Mouse (Mus musculus) spleen, postnatal 14 days (tissue): ENCODE data around the gene BC100530.
"Not testable (repeated sequence)": the region's sequence is repeated elsewhere in the genome, so short reads cannot be mapped to it uniquely, and the experiment has no call there.

ENCODE experiments used
- DNase-seq, 2 experiments: peaks; one replicate each; pipeline ENCODE4 v3.0.0; 2021 to 2022; ENCODE audit warnings: low spot score in 2 of 2

BC100530 gene

DNA sequence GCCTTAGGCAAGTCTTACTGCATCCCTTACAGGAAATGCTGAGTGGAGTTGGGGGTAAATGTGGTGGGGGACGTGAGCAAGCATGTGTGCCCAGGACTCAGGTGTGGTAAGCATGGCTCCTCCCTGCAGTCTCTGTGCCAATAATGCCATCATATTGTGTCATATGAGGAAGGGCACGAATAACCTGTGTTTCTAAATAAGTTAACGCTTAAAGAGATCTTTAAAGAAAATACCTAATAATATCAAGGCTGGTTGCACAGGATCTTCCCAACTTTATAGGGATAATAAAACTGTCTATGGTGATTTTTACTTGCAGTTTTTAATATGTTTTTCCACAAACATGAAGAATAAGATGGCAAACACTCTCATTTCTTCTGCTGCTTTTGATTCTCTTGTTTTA, at the start of gene BC100530:
TSS of gene BC100530 (minus strand) at position 101 of the 400 bp plus-strand sequence.
- DNase-seq = not testable (repeated sequence)

DNA sequence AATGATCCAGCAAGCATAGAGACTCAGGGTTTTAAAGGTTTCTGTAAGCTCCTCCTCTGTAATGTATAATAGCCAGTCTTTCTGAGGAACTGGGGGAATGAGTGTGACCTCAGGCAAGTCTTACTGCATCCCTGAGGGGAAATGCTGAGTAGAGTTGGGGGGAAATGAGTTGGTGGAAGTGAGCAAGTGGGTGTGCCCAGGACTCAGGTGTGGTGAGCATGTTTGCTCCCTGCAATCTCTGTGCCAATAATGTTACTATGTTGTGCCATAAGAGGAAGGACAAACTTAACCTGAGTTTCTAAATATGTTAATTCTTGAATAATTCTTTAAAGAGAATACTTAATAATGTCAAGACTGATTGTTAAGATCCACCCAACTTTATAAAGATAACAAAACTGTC, 40.8 kb upstream of the BC100530 start, which contains the start of gene Stfa2:
TSS of gene Stfa2 (minus strand) at position 101 of the 400 bp plus-strand sequence.
- DNase-seq = no peak

DNA sequence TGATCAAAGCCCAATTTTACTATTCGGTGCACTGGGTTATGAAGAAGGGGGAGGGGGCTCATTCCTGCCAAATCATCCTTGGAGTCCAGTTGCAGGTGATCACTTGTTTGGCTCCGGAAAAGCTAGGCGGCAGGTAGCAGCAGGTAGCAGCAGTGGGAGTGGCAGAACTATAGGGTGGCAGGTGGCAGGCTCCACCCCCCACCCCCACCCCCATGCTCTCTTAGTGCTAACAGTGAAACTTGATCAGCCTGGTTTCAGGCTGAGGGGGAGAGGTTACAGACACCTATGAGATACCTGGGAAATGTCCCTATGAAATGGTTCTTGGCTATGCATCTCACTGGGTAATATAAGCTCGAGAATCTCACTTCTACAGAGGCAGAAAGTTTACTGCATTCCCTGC, 21.5 kb upstream of the BC100530 start:
- DNase-seq = no peak

DNA sequence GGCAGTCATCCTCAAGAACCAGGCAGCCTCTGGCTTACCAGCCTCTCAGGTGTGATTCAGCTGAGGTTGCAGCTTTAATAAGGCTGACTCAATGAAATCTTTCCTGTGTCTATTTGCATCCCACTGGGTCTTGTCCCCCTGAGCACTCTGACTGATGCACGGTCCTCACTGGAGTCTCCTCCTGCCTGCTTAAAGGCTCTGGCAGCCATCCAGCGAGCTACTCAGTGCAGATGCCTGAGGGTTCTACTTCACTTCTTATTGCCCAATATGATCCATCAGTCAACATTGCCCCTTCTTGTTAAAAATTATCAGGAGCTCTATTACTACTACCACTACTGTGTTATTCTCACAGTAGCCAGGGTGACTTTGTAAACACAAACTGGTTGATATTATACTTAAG, 30.4 kb downstream of the BC100530 start:
- DNase-seq = no peak

DNA sequence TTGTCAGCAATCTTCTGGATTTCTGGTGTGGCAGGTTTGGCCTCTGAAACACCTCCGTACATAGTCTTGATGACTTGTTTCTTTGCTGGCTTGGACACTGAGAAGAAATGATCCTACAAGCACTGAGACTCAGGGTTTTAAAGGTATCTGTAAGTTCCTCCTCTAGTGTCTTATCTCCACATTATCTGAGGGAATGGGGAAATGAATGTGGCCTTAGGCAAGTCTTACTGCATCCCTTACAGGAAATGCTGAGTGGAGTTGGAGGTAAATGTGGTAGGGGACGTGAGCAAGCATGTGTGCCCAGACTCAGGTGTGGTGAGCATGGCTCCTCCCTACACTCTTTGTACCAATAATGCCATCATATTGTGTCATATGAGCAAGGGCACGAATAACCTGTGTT, 33.3 kb downstream of the BC100530 start, which contains the start of gene BC117090:
TSS of gene BC117090 (minus strand) at position 101 of the 400 bp plus-strand sequence.
- no peak for DNase-seq

DNA sequence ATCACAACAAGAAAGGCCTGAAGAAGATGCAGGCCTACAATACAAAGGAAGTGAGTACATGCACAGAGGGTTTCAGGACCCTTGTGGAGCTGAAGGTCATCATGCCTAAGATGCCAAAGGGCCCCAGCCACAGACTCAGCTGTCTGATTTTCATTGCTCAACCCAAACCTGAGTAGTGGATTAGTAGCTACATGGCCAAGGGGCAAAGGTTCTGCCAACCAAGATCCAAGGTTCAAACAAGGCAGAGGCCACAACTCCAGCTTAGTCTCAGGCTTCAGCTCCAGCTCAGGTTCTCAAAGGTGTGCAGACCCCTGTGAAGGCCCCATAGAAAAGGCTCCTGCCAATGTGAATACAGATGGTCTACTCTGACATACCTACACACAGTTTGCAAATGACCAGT, 48.3 kb downstream of the BC100530 start:
- no peak for DNase-seq

DNA sequence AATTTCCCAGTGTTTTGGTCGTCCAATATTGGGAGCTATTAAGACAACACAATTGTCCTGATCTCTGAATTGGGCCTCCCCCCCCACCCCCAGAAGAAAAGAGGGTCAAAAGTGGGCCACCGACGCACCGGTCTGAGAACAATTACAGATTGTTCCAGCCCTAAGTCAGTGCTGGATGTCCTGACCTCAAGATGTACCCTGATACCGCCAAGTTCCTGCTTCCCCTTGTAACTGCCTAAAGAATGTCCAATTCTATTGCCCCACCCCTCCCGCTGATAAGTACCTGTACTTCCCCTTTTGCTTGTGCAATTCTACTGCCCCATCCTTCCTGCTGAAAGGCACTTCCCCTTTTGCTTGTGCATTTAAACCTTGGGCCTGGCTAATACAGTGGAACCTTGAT, 51.4 kb downstream of the BC100530 start:
- not testable (repeated sequence) for DNase-seq
